Mouse (Mus musculus) Patski (cell line): ENCODE results near the gene Resf1. TPM values are rescaled to one million over a fixed set of nuclear protein-coding genes. Genes with fewer than 3 reads are reported as not detected.
"Not testable (repeated sequence)": the region's sequence is repeated elsewhere in the genome, so short reads cannot be mapped to it uniquely, and the experiment has no call there.

Experiments used
- ATAC-seq: fragments of 100-300 bp; one replicate; pipeline ENCODE4 v1.8.0; 2021
- CTCF ChIA-PET: fragments of 350-600 bp; sonication (Branson Sonifier 250); formaldehyde crosslinking; loops from one replicate; lab custom pipeline; 2022; ENCODE audit warnings: inconsistent platforms; lab: Charles Lee
- POLR2A ChIA-PET: fragments of 350-600 bp; sonication (Branson Sonifier 250); formaldehyde crosslinking; loops from one replicate; lab custom pipeline; 2022; ENCODE audit warnings: antibody characterized with exemption, inconsistent platforms; lab: Charles Lee
- DNase-seq: peaks from one replicate; pipeline ENCODE4 v3.0.0-alpha.2; 2011; ENCODE audit warnings: low read depth, low spot score
- H3K27me3 ChIP-seq: fragments of 371-371 bp; one replicate; pipeline ENCODE4 v1.5.1; 2021
- CTCF ChIP-seq: fragments of 100-300 bp; IDR thresholded peaks from one replicate; pipeline ENCODE4 v1.5.1; 2021
- in situ Hi-C: fragments of 300-500 bp; cut with MboI; formaldehyde crosslinking; loops from 3 replicates; pipeline ENCODE4 v1.11.1; 2018; ENCODE audit warnings: low pct_unique_long_range_greater_than_20kb, mixed read lengths
- polyA plus RNA-seq: library from polyadenylated mRNA; unstranded; gene quantifications from one replicate; pipeline ENCODE4 v1.2.3, GENCODE M21; 2021

Gene Resf1
- 28.9 TPM for polyA plus RNA-seq

GRCm38 (mm10) chr6:149308956-149309932 is at the start of gene Resf1:
Gene Resf1 (plus strand): TSS chr6:149309414.
- DNase-seq (no peak), ATAC-seq (peak; percentile 99)
- in situ Hi-C loops, result loop anchor here (5.0 kb wide), 1 partner anchor 47 kb away; no protein-coding TSS in a partner anchor
- no peak for TF ChIP-seq CTCF
- H3K27me3 ChIP-seq, result no peaks in the 10 kb centered on the region
- ChIA-PET POLR2A (interaction anchor here (1.0 to 1.4 kb wide), 3 partner anchors 65 to 121 kb away, joined by 3 to 5 read pairs (median 4); partner anchors contain the start of gene Amn1), CTCF (interaction anchor here (1.0 kb wide), 1 partner anchor 27 kb away, joined by 3 read pairs; no protein-coding TSS in a partner anchor)

GRCm38 (mm10) chr6:149260801-149261239 is 48.4 kb upstream of the Resf1 start:
- ATAC-seq (peak; percentile 87), DNase-seq (peak; percentile 79)
- no peak for TF ChIP-seq CTCF
- in situ Hi-C loops, result loop anchor here (5.0 kb wide), 1 partner anchor 46 kb away; the partner anchor contains the start of gene Resf1
- ChIA-PET CTCF (interaction anchor here (0.8 kb wide), 1 partner anchor 72 kb away, joined by 3 read pairs; no protein-coding TSS in a partner anchor), POLR2A (interaction anchor here (0.7 kb wide), 1 partner anchor 18 kb away, joined by 7 read pairs; no protein-coding TSS in a partner anchor)
- H3K27me3 ChIP-seq, result no peaks in the 10 kb centered on the region

- CTCF ChIA-PET, result interaction anchor here (1.2 kb wide), 1 partner anchor 15 kb away, joined by 5 read pairs; no protein-coding TSS in a partner anchor
- ATAC-seq (no peak), DNase-seq (no peak)
- POLR2A ChIA-PET, result no interaction called here
- H3K27me3 ChIP-seq, result no peaks in the 10 kb centered on the region
- in situ Hi-C loops, result no loop called here
- TF ChIP-seq CTCF, result no peak
Observed at GRCm38 (mm10) chr6:149267951-149268350, 41.3 kb upstream of the Resf1 start.

- no peaks in the 10 kb centered on the region for H3K27me3 ChIP-seq
- TF ChIP-seq CTCF, result no peak
- POLR2A ChIA-PET, result interaction anchor here (0.6 kb wide), 1 partner anchor 17 kb away, joined by 7 read pairs; no protein-coding TSS in a partner anchor
- in situ Hi-C loops, result no loop called here
- CTCF ChIA-PET, result no interaction called here
- DNase-seq (no peak), ATAC-seq (no peak)
Observed at GRCm38 (mm10) chr6:149278248-149278731, 30.9 kb upstream of the Resf1 start.

- no peaks in the 10 kb centered on the region for H3K27me3 ChIP-seq
- POLR2A ChIA-PET, result no interaction called here
- in situ Hi-C loops, result no loop called here
- ATAC-seq, result no peak
- TF ChIP-seq CTCF, result no peak
- no peak for DNase-seq
- CTCF ChIA-PET, result interaction anchor here (0.9 kb wide), 1 partner anchor 78 kb away, joined by 3 read pairs; no protein-coding TSS in a partner anchor
Observed at GRCm38 (mm10) chr6:149278866-149279265, 30.3 kb upstream of the Resf1 start.

GRCm38 (mm10) chr6:149280511-149280910 is 28.7 kb upstream of the Resf1 start:
- no peak for TF ChIP-seq CTCF
- CTCF ChIA-PET, result no interaction called here
- POLR2A ChIA-PET, result interaction anchor here (1.0 kb wide), 1 partner anchor 21 kb away, joined by 4 read pairs; no protein-coding TSS in a partner anchor
- no peak for DNase-seq
- in situ Hi-C loops, result no loop called here
- ATAC-seq, result no peak
- no peaks in the 10 kb centered on the region for H3K27me3 ChIP-seq

- DNase-seq, CTCF ChIA-PET, H3K27me3 ChIP-seq, ATAC-seq, in situ Hi-C loops, POLR2A ChIA-PET: not testable (repeated sequence)
Observed at GRCm38 (mm10) chr6:149288190-149288589, 21.0 kb upstream of the Resf1 start.

- H3K27me3 ChIP-seq, in situ Hi-C loops, CTCF ChIA-PET, ATAC-seq, DNase-seq: not testable (repeated sequence)
- POLR2A ChIA-PET, result interaction anchor here (0.7 kb wide), 1 partner anchor 115 kb away, joined by 3 read pairs; the partner anchor contains the start of gene Amn1
Observed at GRCm38 (mm10) chr6:149303231-149303630, 6.0 kb upstream of the Resf1 start.

GRCm38 (mm10) chr6:149307092-149307491 is 2.1 kb upstream of the Resf1 start:
- no peak for ATAC-seq
- DNase-seq, result no peak
- in situ Hi-C loops, result loop anchor here (5.0 kb wide), 1 partner anchor 45 kb away; no protein-coding TSS in a partner anchor
- TF ChIP-seq CTCF, result no peak
- ChIA-PET CTCF (interaction anchor here (1.2 kb wide), 1 partner anchor 31 kb away, joined by 4 read pairs; no protein-coding TSS in a partner anchor), POLR2A (no interaction called here)
- H3K27me3 ChIP-seq, result no peaks in the 10 kb centered on the region

- ChIA-PET POLR2A (no interaction called here), CTCF (interaction anchor here (1.2 kb wide), 1 partner anchor 30 kb away, joined by 4 read pairs; no protein-coding TSS in a partner anchor)
- H3K27me3 ChIP-seq, result no peaks in the 10 kb centered on the region
- DNase-seq, result no peak
- in situ Hi-C loops, result loop anchor here (5.0 kb wide), 1 partner anchor 46 kb away; no protein-coding TSS in a partner anchor
- no peak for TF ChIP-seq CTCF
- ATAC-seq, result no peak
Observed at GRCm38 (mm10) chr6:149307801-149308200, 1.4 kb upstream of the Resf1 start.
